Mouse (Mus musculus): Measurements from ENCODE around the gene Rps6kl1.
A peak's percentile ranks its signal among the peaks of the same experiment; 100 is the strongest.

The Rps6kl1 gene

DNA sequence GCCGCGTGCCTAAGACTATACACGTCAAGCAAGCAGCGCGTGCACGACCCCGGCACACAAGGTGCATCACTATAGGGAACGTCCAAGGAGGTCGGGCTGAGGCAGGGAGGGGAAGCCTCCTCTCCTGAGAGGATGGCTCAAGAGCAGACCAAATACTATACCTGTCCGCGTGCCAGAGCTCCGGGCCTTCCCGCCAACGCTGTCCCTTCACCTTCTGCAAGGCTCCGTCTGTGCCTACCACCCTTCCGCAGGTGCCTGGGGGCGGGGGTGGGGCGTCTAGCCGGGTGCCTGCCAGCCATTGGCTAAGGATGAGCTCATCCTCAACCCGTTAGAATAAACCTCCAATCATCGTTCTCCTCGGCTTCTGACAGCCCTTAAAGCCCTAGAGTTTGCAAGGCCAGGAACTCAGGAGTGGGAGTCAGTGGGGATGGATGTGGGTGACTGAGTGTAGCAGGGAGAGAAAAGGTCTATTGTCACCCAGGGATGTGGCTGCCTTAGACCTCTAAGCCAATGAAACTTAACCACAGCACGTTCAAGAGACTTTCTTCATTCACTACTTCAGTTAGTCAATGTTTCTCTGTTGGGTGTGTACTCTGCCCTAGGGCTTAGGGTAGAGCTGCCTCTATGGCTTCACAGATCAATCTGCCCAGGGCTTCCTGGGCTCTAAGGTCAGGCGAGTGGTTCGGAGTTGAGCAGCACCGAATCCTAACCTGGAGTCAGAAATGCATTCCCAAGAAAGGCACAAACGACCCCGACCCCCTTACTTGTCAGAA lies at the start of gene Rps6kl1:
Gene Rps6kl1 (minus strand): TSS at position 263 of the 773 bp plus-strand sequence.
- peak; percentile 63 to 65 for DNase-seq (ENCODE audit: low spot score in 2 of 2)

DNA sequence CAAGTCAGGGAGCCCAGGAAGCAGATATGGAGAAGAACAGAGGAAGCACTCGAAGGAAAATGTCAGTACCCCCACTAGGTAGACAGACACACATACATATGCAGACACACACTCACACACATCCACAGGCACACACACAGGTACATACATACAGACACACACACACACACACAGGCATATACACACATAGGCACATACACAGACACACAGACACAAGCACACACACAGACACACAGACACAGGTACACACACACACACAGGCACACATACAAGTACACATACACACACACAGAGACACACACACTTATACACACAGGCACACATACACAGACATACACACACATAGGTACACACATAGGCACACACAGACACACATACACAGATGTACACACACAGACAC lies 48.9 kb upstream of the Rps6kl1 start:
- DNase-seq (ENCODE audit: low spot score in 2 of 2): no peak

DNA sequence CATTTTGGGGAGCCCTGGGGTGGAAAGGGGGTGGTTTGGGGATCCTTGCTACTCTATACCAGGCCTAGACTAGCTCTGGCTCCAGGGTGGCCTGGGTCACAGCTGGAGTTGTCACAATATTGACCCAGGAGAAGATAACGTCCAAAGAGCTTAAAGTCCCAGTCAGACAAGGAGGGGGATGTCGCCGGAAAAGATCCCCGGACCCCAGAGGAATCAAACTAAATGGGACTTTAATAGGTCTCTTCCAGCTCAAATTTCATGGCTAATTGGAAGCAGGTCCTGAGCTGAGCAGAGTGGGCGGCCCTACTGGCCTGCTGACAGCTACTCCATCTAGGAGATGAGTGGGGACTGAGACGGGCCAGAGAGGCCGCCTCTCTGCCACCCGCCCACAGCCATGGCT lies 46.9 kb upstream of the Rps6kl1 start:
- DNase-seq (ENCODE audit: low spot score in 2 of 2): no peak

DNA sequence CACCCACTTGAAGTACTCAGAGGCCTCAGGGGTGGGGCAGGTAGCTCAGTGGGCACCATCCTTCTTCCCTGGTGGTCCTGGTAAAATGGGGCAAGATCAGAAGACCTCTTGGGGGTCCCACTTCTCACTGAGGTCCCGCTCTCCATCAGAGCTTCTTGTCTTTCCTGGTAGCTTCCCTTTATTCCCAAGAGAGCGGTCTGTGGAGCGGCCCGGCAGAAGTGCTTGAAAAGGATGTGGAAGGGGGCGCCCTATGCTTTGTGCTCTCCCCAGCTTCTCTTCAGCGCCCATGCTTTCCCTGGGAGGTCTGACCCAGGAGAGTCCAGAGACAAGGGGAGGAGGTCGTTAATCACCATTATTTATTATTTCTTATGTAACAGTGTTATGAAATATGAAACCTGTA lies 46.3 kb upstream of the Rps6kl1 start:
- no peak for DNase-seq (ENCODE audit: low spot score in 2 of 2)

DNA sequence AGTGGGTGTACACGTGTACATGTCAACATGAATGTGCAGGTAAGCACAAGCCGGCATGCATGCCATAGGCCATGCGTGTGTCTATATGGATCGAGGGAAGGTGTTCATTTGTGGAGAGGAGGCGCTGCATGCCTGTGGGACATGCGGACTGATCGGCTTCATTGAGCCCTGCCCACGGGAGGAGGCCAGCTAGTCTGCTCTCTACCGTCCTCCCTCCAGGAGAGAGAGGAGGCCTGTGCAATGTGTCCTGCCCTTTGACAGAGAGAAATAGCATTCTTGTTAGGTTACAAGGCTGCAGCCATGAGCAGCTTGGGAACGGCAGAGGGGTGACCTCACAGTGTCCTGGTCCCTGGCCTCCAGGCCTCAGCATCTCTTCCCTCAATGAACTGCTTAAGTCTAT lies 45.1 kb upstream of the Rps6kl1 start:
- DNase-seq (ENCODE audit: low spot score in 2 of 2): no peak

DNA sequence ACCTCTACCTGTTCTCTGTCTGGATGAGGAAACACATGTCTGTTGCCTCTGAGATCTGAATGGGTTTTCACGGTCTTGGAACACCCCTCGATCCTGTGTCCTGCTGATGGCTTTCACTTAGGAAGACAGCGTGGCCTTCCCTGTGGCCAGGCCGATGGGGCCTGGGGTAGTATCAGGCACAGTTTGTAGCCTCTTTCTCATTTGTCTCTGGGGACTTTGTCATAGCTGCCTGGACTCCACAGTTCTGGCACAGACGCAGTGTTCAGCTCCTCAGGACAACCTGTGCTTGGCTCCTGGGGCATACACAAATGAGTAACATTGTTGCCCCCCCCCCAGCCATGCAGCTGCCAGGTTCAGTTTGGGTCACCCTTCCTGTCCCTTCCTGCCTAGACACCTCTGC lies 44.0 kb upstream of the Rps6kl1 start:
- no peak for DNase-seq (ENCODE audit: low spot score in 2 of 2)

DNA sequence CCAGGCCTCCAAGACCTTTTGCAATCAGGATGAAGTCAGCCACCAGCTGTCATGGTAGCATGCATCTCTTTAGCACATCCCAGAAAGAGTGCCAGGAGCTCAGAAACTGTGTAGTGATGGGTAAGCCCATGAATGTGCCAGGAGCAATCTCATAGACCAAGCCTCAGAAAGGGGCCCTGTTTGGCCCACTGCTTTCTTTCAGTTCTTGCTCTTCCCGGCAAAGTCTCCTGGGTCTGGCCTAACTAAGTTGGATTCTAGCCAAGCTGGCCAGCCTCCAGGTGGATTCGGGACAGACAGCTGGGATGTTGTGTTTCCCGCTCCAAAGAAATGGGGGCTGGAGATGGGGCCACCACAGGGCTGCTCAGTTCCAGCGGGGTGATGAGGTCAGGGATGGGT lies 43.6 kb upstream of the Rps6kl1 start:
- no peak for DNase-seq (ENCODE audit: low spot score in 2 of 2)

DNA sequence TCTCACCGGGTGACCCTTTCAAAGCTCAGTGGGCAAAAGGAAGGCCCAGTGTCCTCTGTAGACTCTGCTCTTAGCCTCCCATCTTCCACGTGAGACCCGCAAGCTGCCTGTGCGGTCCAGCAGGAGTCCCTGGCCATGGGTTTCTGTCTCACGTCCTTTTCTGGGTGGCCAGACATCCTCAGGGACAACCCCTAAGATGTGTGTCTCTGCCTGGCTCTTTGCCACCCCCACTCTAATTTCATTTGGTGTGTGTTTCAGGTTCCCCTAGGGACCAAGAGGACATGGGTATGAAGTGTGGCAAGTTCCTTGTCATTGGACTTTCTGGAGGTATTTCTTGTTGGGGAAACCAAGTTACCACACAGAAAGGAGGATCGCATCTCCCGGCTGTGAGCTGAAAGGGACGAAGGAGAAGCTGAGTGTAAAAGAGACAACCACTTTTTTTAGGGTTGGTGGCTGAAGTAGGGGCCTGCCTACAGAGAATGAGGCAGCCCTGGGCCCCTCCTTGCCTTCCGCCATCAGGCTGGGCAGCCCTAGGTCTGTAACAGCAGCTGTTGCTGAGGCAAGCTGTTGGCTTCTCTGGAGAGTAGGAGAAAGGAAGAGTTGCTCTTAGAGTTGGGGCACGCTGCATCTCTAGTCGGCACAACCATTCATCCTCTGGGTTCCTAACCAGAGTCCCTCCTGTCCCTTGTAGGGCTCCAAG lies 43.0 kb upstream of the Rps6kl1 start:
- no peak for DNase-seq (ENCODE audit: low spot score in 2 of 2)

DNA sequence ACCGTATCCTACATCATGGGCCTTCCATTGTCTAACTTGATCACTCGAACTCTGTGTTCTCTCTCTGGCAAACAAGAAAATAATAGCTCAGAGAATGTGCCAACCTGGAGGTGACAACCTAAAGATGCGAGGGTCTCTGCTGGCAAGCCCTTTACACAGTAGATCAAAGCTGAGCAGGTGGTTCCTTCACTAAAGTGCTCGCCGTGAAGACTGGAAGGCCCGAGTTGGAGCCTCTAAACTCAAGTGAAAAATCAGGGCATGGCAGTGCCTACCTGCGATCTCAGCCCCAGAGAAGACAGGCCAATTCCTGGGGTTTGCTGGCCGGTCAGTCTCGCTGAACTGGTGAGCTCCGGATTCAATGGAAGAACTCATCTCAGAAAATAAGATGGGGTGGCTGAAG lies 42.1 kb upstream of the Rps6kl1 start:
- no peak for DNase-seq (ENCODE audit: low spot score in 2 of 2)

DNA sequence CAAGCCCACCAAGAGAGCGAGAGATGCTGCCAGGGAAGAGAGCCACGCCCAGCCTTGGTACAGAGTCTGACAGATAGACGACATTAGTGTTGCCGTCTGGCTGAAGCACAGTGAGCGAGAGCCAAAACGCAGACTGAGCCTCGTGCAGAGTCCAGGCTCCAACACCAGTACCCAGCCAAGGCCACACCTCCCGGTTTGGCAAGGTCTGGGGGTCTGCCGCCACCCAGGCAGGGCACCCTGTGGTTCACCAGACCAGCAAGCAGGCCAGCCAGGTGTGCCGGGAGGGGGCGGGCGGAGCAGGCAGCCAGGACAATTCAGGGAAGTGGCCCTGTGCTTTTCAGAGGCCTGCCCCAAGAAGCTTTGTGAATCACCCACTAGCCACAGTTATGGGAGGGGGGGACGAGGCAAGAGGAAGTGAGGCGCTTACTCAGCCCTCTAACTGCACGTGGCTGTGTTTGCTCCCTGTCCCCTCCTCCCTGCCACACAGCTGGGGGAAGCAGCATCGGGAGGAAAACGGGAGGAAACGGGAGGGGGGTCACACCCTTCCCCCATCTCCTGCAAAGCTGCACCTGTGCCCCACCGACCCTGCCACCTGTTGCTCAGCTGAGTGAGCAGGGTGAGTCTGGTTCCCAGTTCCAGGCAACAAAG lies 41.5 kb upstream of the Rps6kl1 start:
- no peak for DNase-seq (ENCODE audit: low spot score in 2 of 2)

DNA sequence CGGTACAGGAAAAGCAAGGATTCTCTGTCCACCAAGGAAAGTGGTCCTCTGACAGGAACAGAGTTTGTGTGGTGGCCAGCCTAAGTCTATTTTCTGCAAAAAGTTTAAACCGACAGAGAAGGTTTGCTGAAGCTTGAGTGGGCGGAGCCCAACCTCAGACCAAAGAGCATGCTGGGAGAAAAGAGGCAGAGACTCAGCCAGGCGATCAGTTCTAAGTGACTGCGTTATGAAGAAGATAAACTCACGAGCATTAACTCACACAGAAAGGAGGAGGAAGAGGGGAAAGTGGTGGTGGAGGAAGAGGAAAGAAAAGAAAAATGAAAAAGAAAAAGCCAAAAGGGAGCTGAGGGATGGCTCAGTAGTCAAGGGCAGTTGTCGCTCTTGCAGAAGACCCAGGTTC lies 39.2 kb upstream of the Rps6kl1 start:
- DNase-seq (ENCODE audit: low spot score in 2 of 2): no peak

DNA sequence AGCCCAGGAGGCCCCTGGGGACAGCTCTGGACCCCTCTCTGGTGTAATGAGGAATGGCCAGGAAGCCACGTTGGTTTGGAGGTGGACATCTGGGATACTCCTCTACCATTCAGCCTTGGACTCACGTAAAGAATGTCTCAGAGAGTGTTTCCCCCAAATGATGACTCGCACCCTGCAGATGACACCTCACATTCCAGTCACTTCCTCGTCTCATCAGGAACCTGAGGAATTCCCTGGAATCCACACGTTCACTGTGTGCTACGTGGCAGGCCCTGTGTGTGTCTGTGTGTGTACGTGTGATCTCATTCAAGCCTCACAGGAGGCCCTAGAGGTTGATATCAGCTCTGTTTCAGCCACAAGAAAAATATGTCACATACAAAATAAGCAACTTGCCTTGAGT lies 35.3 kb upstream of the Rps6kl1 start:
- no peak for DNase-seq (ENCODE audit: low spot score in 2 of 2)

DNA sequence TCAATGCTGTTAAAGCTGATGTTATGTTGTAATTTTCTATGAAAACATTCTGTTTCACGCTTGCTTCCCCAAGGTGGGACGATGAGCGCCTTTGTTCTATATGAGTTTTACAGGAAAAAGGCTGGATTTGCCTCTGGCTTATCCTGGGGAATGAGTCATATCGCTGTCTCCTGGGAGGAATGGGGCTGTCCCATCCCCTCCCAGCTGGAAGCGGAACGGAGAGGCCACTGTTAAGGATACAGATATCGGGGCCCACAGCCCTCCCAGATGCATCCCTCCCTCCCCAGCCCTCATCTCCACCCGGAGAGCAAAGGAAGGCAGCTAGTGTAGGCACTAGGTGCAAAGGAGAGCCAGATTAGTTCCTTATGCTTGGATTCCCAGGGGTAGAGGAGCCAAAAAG lies 34.7 kb upstream of the Rps6kl1 start:
- no peak for DNase-seq (ENCODE audit: low spot score in 2 of 2)

DNA sequence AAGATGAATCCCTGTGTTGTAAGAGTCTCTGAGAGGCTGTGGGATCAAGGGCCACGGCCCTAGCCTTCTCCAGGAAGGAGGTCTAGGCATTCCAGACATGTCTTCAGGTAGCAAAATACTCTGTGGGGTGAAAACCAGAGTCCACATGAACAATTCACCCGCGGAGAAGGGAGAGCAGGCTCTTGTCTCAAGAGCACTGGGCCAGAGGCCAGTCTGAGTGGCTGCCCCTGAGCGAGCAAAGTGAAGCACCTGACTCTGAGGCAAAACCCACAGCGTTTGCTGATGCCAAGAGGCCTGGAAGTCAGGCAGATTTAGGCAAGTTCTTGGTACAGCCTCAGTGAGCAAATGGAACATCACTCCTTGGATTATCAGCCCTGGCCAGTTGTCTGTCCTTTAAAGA lies 33.1 kb upstream of the Rps6kl1 start:
- no peak for DNase-seq (ENCODE audit: low spot score in 2 of 2)

DNA sequence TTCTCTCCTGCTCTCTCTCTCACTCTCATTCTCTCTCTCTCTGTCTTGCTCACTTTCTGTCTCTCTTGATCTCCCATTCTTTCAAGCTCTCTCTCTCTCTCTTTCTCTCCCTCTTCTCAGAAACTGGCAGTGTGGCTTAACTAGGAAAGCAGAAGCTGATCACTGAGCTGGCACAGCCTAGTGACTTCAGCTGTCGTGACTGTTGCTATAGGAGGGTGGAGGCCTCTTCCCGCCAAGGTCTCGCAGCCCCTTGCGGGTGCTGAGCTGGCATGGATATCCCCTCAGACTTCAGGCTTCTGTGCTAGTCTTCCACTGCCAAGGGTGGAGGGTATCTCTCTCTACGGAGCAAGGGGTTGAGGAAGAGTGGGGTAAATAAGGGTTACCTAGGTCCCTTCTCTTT lies 31.8 kb upstream of the Rps6kl1 start:
- no peak for DNase-seq (ENCODE audit: low spot score in 2 of 2)

DNA sequence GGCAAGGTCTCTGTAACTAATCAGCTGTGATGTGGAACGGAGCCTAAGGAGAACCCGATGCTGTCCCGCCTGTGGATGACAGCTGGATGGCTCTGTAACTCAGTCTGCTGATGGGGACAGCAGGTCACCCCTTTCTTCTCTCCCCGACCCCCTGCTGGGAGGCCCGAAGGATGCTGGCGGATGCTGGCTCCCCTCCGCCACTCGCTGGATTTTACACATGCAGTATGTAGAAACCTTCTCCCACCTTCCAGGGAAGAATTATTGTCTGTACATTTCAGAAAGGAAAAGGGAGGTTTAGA lies 31.2 kb upstream of the Rps6kl1 start:
- no peak for DNase-seq (ENCODE audit: low spot score in 2 of 2)

DNA sequence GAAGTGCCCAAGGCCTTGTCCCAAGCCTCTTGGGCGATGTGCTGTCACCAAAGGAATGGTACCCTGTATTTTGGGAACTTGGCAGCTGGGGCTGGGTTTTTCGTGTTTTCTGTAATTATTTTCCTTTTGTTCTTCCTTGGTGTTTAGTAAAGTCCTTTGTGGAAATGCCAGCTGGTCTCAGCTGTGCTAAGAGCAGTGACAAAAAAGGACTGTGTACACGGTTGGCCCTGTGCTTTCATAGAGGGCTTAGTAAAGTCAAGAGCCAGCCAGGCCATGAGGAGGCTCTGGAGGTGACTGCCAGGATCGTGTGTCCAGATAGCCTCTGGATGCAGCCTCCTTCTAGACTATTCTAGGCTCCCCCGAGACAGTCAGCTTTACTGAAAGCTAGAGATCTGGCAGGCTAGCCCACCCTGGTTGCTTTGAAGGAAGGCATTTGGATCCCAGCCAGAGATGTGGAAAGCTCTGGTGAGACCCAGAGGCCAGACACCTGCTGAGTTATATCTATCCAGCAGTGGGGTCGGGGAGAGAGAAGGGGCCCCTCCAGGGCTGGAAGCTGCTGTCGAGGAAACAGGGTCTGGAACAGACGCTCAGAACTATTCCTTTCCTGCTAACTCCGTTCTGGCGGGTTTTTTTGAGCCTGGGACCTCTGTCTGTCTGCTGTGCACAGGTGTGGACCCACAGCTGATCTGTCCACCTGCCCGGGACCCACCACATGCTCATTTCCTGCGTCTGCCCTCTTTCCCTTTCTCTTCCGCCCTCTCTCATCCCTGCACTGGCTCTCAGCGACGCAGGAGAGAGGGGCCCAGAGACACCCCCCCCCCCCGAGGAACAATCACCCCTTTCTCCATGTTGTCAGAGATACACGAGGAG lies 30.6 kb upstream of the Rps6kl1 start:
- no peak for DNase-seq (ENCODE audit: low spot score in 2 of 2)

DNA sequence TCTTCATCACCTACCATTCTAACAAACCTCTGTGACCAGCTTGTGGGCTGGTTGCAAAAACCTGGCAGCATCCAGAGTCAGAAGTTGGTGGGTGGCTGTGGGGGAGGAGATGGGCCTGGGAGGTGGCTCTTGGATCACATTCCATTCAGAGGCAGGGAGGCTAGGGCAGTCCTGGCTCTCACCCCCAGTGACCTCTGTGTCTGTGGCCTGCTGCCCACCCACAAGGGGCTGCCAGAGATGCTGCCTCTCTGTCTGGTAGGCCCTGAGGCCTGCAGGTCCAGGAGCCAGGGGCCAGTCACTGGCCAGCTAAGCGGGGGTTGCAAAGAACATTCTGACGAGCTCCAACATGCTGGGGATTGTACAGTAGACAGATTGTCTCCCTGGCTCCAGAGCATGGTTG lies 27.2 kb upstream of the Rps6kl1 start:
- no peak for DNase-seq (ENCODE audit: low spot score in 2 of 2)

DNA sequence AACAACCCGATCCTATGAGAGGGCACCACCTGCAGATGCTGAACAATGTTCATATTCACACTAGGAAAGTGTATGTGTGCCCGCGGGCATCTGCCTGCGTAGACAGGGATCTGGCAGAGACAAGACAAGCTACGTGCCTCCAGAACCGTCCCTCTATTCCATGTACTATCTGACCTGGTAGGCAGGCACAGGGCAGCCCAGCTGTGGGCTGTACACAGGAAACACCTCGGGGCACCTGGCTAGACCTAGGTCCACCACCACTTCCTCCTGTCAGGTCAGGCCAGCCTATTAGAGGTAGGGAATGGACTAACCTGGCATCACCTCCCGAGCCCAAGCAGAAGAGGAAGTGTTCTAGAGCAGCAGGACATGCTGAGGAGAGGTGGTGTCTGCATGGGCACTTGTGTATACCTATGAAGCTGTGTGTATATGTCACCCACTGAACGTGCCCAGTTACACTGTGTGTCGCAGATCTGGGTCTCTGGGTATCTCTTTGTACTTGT lies 26.7 kb upstream of the Rps6kl1 start, which contains the start of gene Pgf:
Gene Pgf (minus strand): TSS at position 51 of the 500 bp plus-strand sequence.
- DNase-seq (ENCODE audit: low spot score in 2 of 2): no peak

DNA sequence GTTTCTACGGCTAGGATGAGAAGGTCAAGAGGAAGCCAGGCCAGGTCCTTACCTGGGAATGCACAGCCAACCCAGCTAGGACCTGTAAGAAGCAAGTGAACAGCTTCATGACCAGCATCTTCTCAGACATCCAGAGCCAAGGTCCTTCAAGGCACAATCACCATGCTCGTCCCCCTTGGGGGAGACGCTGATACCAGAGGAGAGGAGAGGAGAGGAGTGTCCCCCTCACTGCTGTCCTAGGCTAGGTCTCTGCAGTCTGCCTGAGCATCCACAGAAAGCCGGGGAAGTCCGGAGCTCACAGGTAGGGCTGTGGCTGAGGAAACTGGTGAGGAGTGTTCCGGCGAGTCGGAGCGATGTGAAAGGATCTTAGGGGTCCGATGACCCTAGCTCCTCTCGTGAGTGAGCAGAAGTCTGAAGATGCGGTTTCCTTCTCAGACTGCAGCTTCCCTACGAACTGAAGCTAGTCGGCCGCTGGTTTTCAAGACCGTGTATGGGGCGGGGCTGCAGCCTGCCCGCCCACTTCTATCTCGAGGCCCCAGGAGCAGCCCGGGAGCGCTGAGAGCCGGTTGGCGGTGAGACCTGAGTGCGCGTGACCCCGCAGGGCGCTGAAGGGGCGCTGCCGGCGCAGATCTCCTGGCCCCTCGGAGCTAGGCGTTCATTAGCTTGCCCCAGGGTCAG lies 25.9 kb upstream of the Rps6kl1 start:
- DNase-seq (ENCODE audit: low spot score in 2 of 2): no peak

Data from frontal cortex, postnatal 25 days (tissue).